Mouse (Mus musculus) spleen, postnatal 0 days (tissue): Measurements from ENCODE around the gene Bach1. TPM values are rescaled to one million over a fixed set of nuclear protein-coding genes. Genes with fewer than 3 reads are reported as not detected.

ENCODE experiments used
- polyA plus RNA-seq: library from polyadenylated mRNA; unstranded; fragments of >200 nt; fragmentation: Nextera tagmentation; extraction: Ambion mirVana; gene quantifications from 2 replicates; pipeline ENCODE4 v1.2.1, GENCODE M21; 2015

Bach1 gene
- polyA plus RNA-seq, result 6.6 and 7.2 TPM in 2 replicates

DNA sequence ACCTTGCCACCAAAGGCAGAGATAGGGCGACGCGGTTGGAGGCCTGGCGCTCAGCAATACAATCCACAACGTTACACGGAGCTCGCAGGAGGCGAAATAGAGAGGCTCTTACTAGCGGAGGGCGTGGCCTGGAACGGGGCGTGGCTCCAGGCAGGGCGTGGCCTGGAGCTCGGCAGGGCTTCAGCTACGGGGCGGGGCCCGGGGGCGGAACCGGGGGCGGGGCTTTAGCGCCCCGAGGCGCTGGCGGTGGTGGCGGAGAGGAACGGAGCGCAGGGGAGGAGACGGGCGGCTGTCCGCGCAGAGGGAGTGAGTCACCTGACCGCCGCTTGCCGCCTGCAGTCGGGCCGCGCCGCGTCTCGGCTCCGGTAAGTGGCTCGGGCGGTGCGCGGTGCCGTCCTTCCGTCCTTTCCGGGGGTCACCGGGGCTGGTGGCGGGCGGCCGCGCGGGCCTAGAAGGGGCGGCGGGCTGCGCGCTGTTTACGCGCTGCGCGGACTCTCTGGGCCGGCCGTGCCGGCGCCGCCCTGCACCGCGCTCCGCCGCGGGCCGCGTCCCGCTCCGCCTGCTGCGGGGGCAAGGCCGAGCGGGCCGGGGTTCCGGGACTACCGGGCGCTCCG lies at the start of gene Bach1:
Gene Bach1, plus strand, starts transcription at position 254 of the 614 bp plus-strand sequence.

Other genes starting within 250 kb of the Bach1 start
- gene Usp16, start 244.2 kb upstream of the Bach1 start, polyA plus RNA-seq, result 27.7 and 37.3 TPM in 2 replicates
- gene Cct8, start 203.1 kb upstream of the Bach1 start, polyA plus RNA-seq, result 258 and 262 TPM in 2 replicates
- 0.14 and 0.38 TPM in 2 replicates for gene Map3k7cl, start 145.6 kb upstream of the Bach1 start, polyA plus RNA-seq